Mouse (Mus musculus) intestine, embryonic 15.5 days (tissue): Measurements from ENCODE around the gene Gm8369. TPM values are rescaled to one million over a fixed set of nuclear protein-coding genes. Genes with fewer than 3 reads are reported as not detected.
"Not testable (repeated sequence)": the region's sequence is repeated elsewhere in the genome, so short reads cannot be mapped to it uniquely, and the experiment has no call there.

Experiments used
- ATAC-seq: fragments of 200-750 bp; cut with Nextera tagmentation; 2 replicates; pipeline ENCODE4 v1.8.0; 2017; ENCODE audit warnings: moderate TSS enrichment, moderate library complexity
- H3K27ac ChIP-seq: fragments of 300-500 bp; sonication (generic); 2 replicates; pipeline ENCODE4 v1.5.1; 2015; ENCODE audit warnings: mild to moderate bottlenecking, inconsistent platforms
- H3K27me3 ChIP-seq: fragments of 300-500 bp; sonication (generic); replicated peaks from 2 replicates; pipeline ENCODE4 v1.6.1; 2015; ENCODE audit warnings: inconsistent platforms
- H3K36me3 ChIP-seq: fragments of 300-500 bp; sonication (generic); 2 replicates; pipeline ENCODE4 v1.6.1; 2015; ENCODE audit warnings: inconsistent platforms
- H3K4me1 ChIP-seq: fragments of 300-500 bp; sonication (generic); replicated peaks from 2 replicates; pipeline ENCODE4 v1.6.1; 2015; ENCODE audit warnings: inconsistent platforms
- H3K4me2 ChIP-seq: fragments of 300-500 bp; sonication (generic); replicated peaks from 2 replicates; pipeline ENCODE4 v1.6.1; 2015; ENCODE audit warnings: mild to moderate bottlenecking, inconsistent platforms
- H3K4me3 ChIP-seq: fragments of 300-500 bp; sonication (generic); replicated peaks from 2 replicates; pipeline ENCODE4 v1.5.1; 2015; ENCODE audit warnings: inconsistent platforms
- H3K9ac ChIP-seq: fragments of 300-500 bp; sonication (generic); 2 replicates; pipeline ENCODE4 v1.6.1; 2015; ENCODE audit warnings: inconsistent platforms
- H3K9me3 ChIP-seq: fragments of 300-500 bp; sonication (generic); 2 replicates; pipeline ENCODE4 v1.6.1; 2016; ENCODE audit warnings: inconsistent platforms
- WGBS: fragments of 180-500 bp; shearing (Covaris S2); methylation state at CpG from one replicate; pipeline ENCODE4 v1.1.7; 2015; 5-methylcytosine and 5-hydroxymethylcytosine counted together
- polyA plus RNA-seq: library from polyadenylated mRNA; unstranded; fragments of >200 nt; fragmentation: Nextera tagmentation; extraction: Ambion mirVana; gene quantifications from 2 replicates; pipeline ENCODE4 v1.2.1, GENCODE M21; 2015

The Gm8369 gene
- polyA plus RNA-seq, 1 experiment from 2014 or later, result 0.06 TPM

DNA sequence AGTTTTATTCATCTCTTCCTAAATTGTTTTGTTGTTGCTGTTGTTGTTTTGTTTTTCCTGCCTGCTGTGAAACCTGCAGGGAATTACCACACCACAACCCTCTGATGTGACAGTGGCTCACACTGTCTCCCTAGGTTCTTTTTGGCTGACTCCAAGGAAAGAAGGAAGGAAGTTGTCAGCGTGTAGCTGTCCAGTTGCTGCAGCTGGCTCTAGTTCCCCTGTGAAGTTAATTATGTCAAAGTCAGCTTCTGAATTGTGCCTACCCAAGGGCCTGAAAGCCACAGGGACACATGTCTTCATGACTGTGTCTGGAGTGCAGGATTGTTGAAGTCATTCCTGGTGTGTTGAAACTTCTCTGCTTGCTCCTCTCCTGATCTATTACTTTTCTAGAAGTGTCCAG lies 31.6 kb downstream of the Gm8369 start:
- ATAC-seq, H3K9me3 ChIP-seq, H3K27ac ChIP-seq, H3K9ac ChIP-seq, H3K27me3 ChIP-seq, H3K4me1 ChIP-seq, H3K36me3 ChIP-seq, H3K4me3 ChIP-seq, H3K4me2 ChIP-seq: not testable (repeated sequence)
- WGBS, result 46% methylated on average over 1 of the region's 1 CpGs

DNA sequence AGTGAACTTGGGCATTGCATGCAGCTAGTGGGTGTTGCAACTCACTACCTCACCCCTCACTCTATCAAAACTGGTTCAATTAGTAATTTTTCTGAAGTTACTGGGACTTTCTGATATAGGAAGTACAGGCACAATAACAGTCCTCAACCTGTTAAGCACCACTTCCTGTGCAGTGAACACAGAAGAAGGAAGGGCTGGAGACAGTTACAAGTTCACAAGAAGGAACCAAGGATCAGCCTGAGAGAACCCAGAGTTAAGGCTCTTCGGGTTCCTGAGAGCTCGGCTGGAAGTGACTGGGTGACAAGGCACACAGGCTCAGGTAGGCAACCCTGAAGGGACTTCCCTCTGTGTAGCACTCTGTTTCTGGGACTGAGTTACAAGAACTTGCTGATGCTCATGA lies 32.6 kb downstream of the Gm8369 start:
- not testable (repeated sequence) for H3K4me1 ChIP-seq, ATAC-seq, H3K4me3 ChIP-seq, H3K27me3 ChIP-seq, H3K27ac ChIP-seq, H3K4me2 ChIP-seq, H3K36me3 ChIP-seq, H3K9me3 ChIP-seq, H3K9ac ChIP-seq
- 79% methylated on average over 2 of the region's 2 CpGs for WGBS

DNA sequence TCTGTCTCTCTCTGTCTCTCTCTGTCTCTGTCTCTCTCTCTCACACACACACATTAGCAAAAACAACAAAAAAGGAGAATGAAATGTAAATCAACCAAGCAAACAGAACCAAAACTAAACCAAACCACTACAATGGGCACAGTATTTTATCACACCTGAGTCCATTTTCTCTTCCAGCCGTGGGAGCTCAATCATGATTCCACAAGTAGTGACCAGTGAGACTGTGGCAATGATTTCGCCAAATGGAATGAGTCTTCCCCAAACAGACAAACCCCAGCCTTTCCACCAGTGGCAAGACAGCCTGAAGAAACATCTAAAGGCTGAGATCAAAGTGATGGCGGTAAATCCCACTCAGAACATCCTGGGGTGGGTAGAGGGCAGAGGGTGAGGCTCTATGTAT lies 34.4 kb downstream of the Gm8369 start:
- no peaks in the 10 kb centered on the region for H3K27me3 ChIP-seq
- no peak overlapping the region for H3K4me2 ChIP-seq
- 85% methylated on average over 3 of the region's 3 CpGs for WGBS

DNA sequence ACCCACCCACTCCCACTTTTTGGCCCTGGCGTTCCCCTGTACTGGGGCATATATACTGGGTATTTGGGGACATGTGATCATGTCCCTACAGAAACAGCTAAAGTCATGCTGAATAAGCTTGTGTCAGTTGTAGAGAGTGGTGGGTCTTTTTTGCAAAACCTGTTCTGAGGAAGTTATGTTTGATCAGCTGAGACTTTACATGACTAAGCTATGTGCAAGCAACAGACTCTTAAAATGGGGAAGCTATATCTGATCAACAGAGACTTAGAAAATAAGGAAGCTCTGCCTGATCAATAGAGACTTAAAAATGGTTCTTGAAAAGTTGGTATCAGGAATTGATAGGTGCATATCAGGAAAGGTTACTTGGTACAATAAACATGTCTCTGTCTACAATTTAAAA lies 47.7 kb downstream of the Gm8369 start:
- 92% methylated on average over 1 of the region's 1 CpGs for WGBS
- H3K27me3 ChIP-seq, result no peaks in the 10 kb centered on the region
- no peak for ATAC-seq
- H3K36me3 ChIP-seq, result no peaks in the 10 kb centered on the region
- H3K27ac ChIP-seq, result no peak overlapping the region
- H3K9ac ChIP-seq, result no peak overlapping the region
- H3K4me3 ChIP-seq, result no peak overlapping the region
- no peaks in the 10 kb centered on the region for H3K4me1 ChIP-seq
- H3K9me3 ChIP-seq, result no peaks in the 10 kb centered on the region
- H3K4me2 ChIP-seq, result no peak overlapping the region

More for the DNA sequence above, 34.4 kb downstream of the Gm8369 start:
- Histone ChIP-seq H3K27ac (no peak overlapping the region), H3K9me3 (no peaks in the 10 kb centered on the region), H3K4me1 (no peaks in the 10 kb centered on the region), H3K36me3 (no peaks in the 10 kb centered on the region), H3K4me3 (no peak overlapping the region), H3K9ac (no peak overlapping the region)
- ATAC-seq, result no peak

DNA sequence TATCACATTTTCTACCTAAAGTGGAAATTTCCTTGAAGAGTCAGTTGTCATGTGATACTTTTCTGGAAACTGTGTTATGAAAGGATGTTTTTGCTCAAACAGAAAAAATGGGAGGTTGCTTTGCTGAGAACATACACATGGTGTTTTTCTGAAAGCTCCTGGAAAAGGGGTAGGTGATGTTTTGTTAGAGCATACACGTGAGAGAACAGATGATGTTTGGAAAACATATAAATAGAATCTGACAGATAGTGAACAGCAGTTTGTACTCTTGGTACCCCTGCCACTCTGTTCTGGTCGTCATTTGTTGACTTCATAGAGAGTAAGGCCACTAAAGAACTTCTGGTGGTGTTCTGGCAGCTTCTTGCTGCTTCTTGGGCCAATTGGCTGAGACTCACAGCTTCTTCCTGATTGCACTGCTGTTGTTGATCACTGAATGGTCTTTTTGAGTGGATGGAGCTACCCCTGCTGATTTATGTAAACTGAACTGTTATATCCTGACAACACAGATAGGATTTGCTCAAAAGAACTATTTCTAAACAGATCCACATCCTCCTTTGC lies 48.2 kb downstream of the Gm8369 start:
- no peak overlapping the region for H3K27ac ChIP-seq
- H3K27me3 ChIP-seq, result no peaks in the 10 kb centered on the region
- H3K36me3 ChIP-seq, result no peaks in the 10 kb centered on the region
- H3K9ac ChIP-seq, result no peak overlapping the region
- no peak overlapping the region for H3K4me2 ChIP-seq
- no peaks in the 10 kb centered on the region for H3K9me3 ChIP-seq
- H3K4me3 ChIP-seq, result no peak overlapping the region
- H3K4me1 ChIP-seq, result no peaks in the 10 kb centered on the region
- WGBS, result 33% methylated on average over 2 of the region's 2 CpGs
- no peak for ATAC-seq

DNA sequence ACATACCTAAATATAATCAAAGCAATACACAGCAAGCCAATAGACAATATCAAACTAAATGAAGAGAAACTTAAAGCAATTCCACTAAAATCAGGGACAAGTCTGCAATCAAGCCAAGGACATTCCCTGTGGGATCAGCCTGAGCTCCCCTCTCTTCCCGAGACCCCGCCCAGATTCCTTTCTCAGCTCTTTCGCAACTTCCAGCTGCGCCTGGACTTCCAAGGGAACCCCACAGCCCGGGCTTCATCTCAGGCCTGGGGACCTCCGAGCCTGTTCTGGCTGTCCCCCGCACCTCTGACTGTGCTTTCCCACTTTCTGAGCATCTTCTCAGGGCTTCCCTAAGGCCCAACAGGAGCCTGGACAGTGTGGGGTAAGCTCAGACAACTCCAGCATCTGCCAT lies 50.9 kb downstream of the Gm8369 start, which contains the start of gene Ms4a4d:
Gene Ms4a4d, plus strand, starts transcription at position 209 of the 400 bp plus-strand sequence.
- H3K4me2 ChIP-seq, result no peak within 1 kb of the TSS
- H3K9me3 ChIP-seq, result no peaks in the 10 kb centered on the region
- no peak within 1 kb of the TSS for H3K4me3 ChIP-seq
- no peak within 1 kb of the TSS for H3K27ac ChIP-seq
- 11% methylated on average over 7 of the region's 7 CpGs for WGBS
- no peaks in the 10 kb centered on the region for H3K27me3 ChIP-seq
- ATAC-seq, result no peak
- H3K4me1 ChIP-seq, result no peaks in the 10 kb centered on the region
- H3K9ac ChIP-seq, result no peak within 1 kb of the TSS
- no peaks in the 10 kb centered on the region for H3K36me3 ChIP-seq

DNA sequence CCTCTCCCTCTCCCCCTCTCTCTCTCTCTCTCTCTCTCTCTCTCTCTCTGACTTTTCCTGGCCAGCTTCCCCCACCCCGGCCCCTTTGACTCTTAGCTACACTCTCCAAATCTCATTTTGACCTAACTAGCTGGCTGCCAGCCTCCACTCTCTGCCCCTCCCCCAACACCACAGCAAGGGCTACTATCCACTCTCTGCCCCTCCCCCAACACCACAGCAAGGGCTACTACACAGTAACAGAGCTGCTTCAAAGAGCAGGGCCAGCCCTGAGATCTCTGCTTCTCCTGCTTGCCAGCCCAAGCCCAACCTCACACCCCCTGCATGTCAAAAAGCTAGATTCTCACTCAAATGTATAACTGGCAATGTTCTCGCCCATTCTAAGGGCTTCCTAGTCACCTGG lies 51.6 kb downstream of the Gm8369 start:
- no peak overlapping the region for H3K9ac ChIP-seq
- H3K27me3 ChIP-seq, result no peaks in the 10 kb centered on the region
- 38% methylated on average over 2 of the region's 2 CpGs for WGBS
- no peak for ATAC-seq
- H3K27ac ChIP-seq, result no peak overlapping the region
- no peaks in the 10 kb centered on the region for H3K9me3 ChIP-seq
- H3K4me1 ChIP-seq, result no peaks in the 10 kb centered on the region
- no peak overlapping the region for H3K4me2 ChIP-seq
- no peaks in the 10 kb centered on the region for H3K36me3 ChIP-seq
- no peak overlapping the region for H3K4me3 ChIP-seq

DNA sequence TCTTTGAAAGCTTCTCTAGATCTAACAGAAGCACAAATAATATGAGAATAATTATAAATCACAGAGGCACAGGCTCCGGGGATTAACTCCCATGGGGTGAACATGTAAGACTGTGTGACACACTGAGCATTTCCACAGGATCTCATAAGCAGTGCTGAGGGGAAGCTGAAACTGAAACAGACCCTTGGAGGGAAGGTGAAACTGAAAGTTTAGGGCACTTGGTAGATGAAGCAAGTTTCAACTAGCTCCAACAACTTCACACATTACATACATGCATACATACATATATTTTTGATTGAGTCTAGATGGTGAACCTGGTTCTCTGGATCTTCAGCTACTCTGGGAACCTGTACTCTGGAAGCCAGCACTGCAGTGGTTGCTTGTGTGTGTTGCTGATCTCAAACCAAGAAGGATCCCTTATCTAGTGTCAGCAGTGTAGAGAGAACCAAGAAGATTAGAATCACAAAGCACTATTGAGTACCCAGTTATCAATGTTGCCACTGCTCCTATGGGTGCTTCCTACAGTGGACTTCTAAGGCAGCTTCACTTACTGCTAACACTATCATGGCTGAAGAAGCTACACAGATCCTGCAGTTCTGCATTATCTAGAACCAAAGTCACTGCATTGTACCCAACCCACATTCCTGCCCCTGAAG lies 54.6 kb downstream of the Gm8369 start:
- H3K4me1 ChIP-seq, H3K9me3 ChIP-seq, H3K36me3 ChIP-seq, H3K27ac ChIP-seq, H3K27me3 ChIP-seq, H3K4me2 ChIP-seq, H3K9ac ChIP-seq, H3K4me3 ChIP-seq, ATAC-seq: not testable (repeated sequence)
- WGBS, result 74% methylated on average over 1 of the region's 1 CpGs

DNA sequence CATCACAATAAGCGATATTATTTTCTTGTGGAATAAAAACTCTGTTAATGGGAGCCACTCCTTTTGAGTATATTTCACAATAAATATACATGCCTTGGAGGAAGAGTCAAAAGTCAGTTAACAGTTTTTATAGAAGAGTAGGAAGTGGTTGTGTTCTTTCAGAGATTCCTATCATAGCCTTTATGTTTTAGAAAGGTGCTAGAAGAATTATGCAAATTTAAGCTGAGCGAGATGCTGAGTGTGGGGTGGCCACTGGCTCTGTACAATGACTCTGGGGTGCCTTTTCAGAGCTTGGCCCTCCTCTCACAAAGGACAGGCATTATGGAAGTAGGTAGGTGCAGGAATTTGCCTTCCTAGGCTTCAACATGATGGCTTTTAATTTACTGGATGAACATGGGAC lies 58.6 kb downstream of the Gm8369 start:
- not testable (repeated sequence) for H3K9me3 ChIP-seq, H3K4me3 ChIP-seq, H3K36me3 ChIP-seq, H3K4me2 ChIP-seq, H3K4me1 ChIP-seq, ATAC-seq, H3K9ac ChIP-seq, H3K27ac ChIP-seq, H3K27me3 ChIP-seq
- 76% methylated on average over 2 of the region's 2 CpGs for WGBS

DNA sequence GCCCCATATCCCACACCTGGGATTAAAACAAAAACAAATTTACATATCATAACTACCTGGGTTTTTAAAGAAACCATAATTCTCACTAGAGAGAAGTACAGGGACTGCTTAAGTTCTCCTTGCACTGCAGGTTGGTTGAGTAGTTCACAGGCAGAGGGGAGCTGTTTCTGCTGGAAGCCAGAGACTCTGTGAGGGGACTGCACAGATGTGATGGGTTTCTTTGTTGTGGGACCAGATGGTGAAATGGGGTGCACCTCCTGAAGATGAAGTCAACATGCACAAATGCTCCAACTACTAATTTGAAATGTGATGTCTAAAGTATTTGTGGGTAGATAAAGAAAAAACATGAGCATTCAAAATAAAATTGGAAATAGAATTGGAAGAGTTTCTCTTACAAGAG lies 62.2 kb downstream of the Gm8369 start:
- Histone ChIP-seq H3K4me1 (no peaks in the 10 kb centered on the region), H3K4me2 (no peak overlapping the region), H3K27ac (no peak overlapping the region), H3K36me3 (no peaks in the 10 kb centered on the region), H3K4me3 (no peak overlapping the region), H3K9ac (no peak overlapping the region), H3K27me3 (no peaks in the 10 kb centered on the region), H3K9me3 (no peaks in the 10 kb centered on the region)
- no peak for ATAC-seq

DNA sequence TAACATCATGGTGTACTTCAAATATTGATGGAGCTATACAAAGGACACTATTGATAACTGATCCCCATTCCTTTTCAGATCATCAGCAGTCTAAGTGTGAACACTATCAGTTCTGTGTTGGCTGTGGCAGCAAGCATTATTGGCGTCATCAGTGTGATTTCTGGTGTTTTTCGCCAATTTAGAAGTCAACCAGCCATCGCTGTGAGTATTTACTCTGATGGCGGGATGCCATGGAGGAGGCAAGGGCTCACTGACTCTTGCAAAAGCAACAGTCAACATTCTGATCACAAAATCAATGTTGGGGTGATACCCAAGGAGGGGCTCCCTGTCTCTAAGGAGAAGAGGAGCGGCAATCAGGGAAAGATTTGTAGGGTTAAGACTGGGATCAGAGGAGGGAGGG lies 69.0 kb downstream of the Gm8369 start:
- Histone ChIP-seq H3K4me1 (no peaks in the 10 kb centered on the region), H3K27ac (no peak overlapping the region), H3K36me3 (no peaks in the 10 kb centered on the region), H3K4me3 (no peak overlapping the region), H3K9ac (no peak overlapping the region), H3K9me3 (no peaks in the 10 kb centered on the region), H3K4me2 (no peak overlapping the region), H3K27me3 (no peaks in the 10 kb centered on the region)
- no peak for ATAC-seq
- WGBS, result 88% methylated on average over 5 of the region's 5 CpGs

DNA sequence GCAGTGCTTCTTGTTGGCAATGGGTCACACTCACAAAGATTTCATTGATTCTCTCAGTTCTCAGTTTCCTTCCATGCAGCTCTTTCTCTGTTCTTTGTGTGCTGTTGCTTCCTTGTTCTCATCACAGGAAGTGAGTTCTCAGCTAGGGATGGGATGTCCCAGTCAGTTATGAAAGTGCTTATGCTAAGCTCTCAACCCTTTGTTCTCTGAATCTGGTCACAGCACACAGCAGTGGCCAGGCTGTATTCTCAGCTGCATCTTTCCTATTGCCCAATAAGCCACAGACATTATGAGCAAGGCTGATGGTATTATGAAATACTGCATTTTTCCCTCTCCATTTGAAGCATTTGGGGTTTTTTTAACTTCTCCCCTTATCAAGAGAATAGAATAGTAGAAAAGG lies 73.8 kb downstream of the Gm8369 start:
- H3K9ac ChIP-seq, H3K4me1 ChIP-seq, H3K4me2 ChIP-seq, H3K27ac ChIP-seq, ATAC-seq, H3K9me3 ChIP-seq, H3K27me3 ChIP-seq, H3K36me3 ChIP-seq, H3K4me3 ChIP-seq: not testable (repeated sequence)
